Mouse (Mus musculus) embryo, embryonic 10.5 days (tissue): ENCODE data around the gene Slc22a5.
"Not testable (repeated sequence)": the region's sequence is repeated elsewhere in the genome, so short reads cannot be mapped to it uniquely, and the experiment has no call there.

Experiments used
- DNase-seq: peaks from one replicate; pipeline ENCODE4 v3.0.0-alpha.2; 2015; ENCODE audit warnings: low spot score

The Slc22a5 gene

DNA sequence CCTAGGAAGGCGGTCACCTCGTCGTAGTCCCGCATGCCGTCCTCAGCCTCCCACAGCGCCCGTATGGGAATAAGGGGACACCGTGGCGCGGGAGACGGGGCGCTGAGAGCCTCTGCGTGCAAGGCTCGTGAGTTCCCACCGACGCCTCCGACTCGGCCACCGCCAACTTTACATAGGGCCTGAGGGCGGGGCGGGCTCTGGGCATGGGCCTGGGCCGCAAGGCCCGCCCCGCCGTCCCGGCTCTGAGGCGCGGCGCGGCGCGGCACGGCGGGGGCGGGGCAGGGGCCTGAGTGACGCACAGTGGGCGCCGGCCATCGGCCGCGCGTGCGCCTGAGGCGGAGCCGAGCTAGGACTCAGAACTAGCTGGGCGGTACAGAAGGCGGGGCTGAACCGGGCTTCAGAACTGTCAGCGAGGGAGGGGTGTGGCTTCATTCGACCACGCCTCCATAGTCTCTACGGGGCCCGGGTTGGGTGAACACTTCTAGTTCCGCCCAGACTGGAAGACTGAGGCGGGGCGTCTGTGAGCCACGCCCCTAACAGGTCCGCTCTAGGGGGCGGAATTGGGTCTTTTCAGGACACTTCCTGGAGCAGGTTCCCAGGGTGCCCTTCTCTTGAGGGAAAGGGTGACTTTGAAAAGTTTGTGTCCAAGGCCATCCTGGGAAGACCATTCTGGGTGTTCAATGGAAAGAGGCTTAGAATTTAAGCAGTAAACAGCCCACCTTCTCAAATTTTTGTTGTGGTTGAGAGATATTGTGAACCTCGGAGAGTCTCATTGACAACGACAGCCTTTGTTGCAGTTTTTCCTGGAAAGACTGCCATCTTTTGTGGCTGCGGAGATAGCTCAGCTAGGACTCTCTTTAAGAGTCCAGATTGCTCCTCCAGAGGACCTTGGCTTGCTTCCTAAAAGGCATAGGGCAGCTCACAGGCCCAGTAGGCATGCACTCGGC lies at the start of gene Slc22a5:
TSS of gene Slc22a5 (minus strand) at position 156 of the 947 bp plus-strand sequence.
- DNase-seq: peak; percentile 99

GRCm38 (mm10) chr11:53931944-53932318 lies 40.5 kb upstream of the Slc22a5 start:
- DNase-seq: not testable (repeated sequence)

DNA sequence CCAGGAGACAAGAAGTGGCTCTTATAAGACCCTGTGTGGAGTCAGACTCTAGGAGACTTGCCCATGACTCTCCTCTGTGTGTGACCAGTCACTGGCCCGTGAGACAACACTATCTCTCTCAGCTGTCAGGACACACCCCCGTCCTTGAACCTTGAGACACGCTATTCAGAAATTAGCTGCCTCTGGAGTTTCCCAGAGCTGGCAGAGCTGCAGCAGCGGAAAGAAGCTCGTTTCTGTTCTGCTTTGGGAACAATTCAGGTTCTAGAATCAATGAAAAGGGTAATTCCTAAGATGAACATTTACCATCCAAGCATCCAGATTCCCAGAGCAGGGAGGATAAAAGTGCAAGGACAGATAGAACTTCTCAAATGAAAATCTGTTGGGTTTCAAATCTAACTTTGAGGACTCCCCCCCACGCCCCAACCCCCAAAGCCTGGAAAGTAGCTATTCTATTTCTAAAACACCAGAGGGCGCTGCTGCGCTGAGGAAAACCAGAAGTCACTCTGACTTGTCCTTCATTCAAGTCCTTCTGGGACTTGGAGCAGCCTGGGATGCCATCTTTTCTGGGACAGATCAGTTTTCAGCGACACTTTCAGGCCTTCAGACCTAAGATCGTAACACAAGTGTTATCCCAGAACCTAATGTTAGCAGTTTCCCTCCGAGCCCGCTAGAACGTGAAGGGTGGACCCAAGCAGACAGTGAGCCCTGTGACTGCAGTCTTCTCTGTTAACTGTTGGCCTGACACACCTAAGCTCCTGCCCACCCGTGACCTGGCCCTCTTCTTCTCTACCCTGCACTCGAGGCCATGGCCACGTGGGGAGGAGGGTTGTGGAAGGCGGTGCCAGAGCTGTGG lies 39.9 kb upstream of the Slc22a5 start:
- peak; percentile 81 for DNase-seq

DNA sequence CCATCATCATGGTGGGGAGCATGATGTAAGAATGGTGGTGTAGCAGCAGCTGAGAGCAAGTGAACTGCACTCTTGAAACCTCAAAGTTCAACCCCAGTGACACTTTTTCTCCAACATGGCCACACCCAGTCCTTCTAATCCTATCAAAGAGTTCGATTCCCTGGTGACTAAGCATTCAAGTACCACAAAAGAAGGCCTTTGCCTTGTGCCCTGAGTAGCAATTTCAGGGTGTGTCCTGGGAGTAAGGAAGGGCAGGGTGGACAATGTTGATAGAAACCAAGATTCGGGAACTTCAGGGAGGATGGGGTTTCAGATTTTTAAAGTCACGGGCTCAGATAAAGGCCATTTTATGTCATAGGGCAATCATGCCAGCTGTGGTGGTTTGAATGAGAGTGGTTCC lies 38.3 kb upstream of the Slc22a5 start:
- no peak for DNase-seq

DNA sequence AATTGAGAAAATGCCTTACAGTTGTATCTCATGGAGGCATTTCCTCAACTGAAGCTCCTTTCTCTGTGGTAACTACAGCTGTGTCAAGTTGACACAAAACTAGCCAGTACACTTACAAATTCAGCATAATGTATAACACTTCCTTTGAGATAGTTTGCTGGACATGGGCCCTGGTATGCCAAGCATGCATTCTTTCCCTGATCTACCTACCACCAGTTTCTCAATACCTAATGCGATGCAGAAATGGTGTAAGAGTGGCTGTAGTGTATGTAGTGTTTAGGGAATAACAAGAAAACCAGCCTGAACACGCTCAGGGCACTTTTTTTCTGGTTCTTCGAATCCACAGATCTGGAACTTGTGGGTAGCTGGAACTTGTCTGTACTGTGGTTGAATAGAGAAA lies 37.1 kb upstream of the Slc22a5 start:
- DNase-seq: no peak

- no peak for DNase-seq
These were observed 34.8 kb upstream of the Slc22a5 start for GRCm38 (mm10) chr11:53926303-53926702.

GRCm38 (mm10) chr11:53918851-53919250 lies 27.4 kb upstream of the Slc22a5 start:
- DNase-seq: no peak

- no peak for DNase-seq
These were observed 19.6 kb upstream of the Slc22a5 start for GRCm38 (mm10) chr11:53911011-53911410.

DNA sequence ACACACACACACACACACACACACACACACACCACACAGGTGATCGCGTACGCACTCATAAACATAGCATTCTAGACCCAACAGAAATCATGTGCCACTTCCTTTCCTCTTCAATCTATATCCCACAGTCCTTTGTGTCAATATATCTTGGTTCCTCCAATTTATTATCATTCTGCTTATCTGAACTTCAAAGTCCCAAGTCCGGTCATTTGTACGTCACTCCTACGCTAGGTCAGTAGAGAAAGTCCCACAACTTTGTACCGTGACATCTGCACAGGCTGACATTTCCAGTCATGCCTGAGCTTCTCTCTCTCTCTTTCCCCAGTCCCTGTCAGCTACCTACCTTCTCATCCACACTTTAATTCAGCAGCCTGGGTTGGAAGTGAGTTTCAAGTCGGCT lies 17.2 kb upstream of the Slc22a5 start:
- DNase-seq: no peak

DNA sequence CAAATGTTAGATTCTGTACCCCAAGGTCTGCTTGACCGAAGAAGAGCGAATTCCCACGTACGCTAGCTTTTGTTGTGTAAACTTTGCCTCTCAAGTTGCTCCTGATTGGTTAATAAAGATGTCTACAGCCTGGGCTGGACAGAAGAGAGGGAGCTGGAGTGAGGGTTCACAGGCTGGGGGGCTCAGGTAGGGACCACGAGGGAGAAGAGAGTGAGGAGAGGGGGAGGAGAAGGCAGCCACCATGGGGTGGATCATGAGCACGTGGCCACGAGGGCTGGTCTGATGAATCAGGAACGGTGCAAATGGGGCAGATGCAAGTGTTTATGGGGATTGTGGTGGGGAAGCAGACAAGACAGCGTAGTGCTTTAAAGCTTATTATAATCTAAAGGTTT lies 13.1 kb upstream of the Slc22a5 start:
- DNase-seq: no peak

GRCm38 (mm10) chr11:53903781-53904533 lies 12.5 kb upstream of the Slc22a5 start:
- DNase-seq: peak; percentile 71

DNA sequence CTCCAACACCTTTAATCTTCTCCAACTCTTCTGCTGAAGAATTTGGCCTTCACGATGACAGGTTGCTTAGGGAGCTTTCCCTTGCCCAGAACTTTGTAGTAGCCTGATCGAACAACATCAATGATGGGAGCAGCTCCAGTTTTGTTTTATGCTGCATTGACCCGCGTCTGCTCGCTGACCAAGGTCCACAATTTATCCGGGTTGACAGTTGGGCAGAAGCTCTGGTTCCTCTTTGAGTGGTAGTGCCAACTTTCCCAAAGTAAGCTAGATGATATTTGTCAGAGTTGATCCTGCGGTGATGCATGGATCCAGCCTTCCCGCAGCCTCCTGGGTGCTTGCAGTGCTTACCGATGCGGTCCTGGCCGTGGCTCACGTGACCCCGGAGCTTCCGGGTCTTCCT lies 11.3 kb upstream of the Slc22a5 start:
- DNase-seq: no peak

- no peak for DNase-seq
These were observed 9.5 kb upstream of the Slc22a5 start for GRCm38 (mm10) chr11:53900991-53901390.

GRCm38 (mm10) chr11:53899981-53900380 lies 8.5 kb upstream of the Slc22a5 start:
- no peak for DNase-seq

- DNase-seq: no peak
These were observed 7.5 kb upstream of the Slc22a5 start for GRCm38 (mm10) chr11:53899004-53899403.

- DNase-seq: no peak
These were observed 5.5 kb upstream of the Slc22a5 start for GRCm38 (mm10) chr11:53896935-53897334.

GRCm38 (mm10) chr11:53893451-53893850 lies 2.0 kb upstream of the Slc22a5 start:
- DNase-seq: no peak

DNA sequence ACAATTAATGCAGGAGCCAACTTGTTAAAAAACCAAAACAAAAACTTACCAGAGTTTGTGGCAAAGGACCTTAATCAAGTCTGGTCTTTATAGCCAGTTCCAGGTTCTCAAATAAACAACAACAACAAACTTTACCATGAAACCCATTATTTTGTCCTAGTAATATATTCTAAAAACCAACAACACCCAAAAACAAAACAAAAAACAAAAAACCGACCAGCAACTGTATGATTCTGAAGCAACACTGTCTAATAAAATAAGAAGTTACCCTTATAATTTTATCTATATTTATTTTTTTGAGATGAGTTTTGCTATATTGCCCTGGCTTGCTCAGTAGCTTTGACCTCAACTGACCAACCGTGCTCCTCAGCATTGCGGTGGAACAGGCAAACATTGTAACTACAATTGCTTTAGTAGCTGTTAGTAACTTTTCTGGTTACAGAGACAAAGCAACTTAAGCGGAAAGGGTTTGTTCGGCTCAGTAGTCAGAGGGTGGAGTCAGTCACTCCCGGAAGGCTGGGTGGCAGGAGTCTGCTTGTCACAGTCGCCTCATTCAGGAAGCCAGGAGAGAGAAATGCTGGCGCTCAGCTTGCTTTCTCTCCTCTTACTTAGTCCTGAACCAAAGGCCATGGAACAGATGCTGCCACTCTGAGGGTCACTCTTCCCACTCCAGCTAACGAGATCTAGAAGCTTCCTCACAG lies 1.4 kb upstream of the Slc22a5 start:
- peak; percentile 26 for DNase-seq

DNA sequence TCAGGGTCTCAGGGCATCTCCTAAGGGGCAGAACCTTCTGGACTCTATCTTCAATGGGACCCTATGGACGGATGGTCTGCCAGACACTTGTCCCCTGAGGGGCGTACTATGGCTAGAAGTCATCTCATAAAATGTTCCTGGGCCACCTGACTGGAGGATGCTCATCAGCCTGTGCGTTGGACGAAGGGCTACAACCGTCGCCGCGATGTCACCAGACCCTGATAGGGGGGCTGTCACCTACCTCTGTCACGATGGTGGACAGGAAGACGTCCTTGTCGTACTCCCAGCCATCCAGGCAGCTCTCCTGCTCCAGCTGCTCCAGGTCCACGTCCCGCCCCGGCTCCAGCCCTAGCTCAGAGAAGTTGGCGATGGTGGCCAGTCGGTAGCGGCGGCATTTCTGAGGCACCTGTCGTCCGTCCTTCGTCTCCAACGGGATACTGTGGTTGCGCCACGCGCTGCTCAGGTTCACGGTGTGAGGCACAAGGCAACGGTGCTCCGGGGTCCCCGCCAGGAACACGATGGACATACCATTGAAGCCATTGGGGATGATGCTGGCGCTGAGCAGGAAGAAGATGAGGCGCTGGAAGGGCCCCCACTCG lies 455 bp downstream of the Slc22a5 start:
- no peak for DNase-seq

- DNase-seq: no peak
These were observed 1.2 kb downstream of the Slc22a5 start for GRCm38 (mm10) chr11:53890225-53890624.

- DNase-seq: peak; percentile 35
These were observed 2.3 kb downstream of the Slc22a5 start for GRCm38 (mm10) chr11:53889091-53889645.
